Mouse (Mus musculus) hindbrain, embryonic 16.5 days (tissue): Measurements from ENCODE around the gene Tmem208. TPM values are rescaled to one million over a fixed set of nuclear protein-coding genes. Genes with fewer than 3 reads are reported as not detected.
"Not testable (repeated sequence)": the region's sequence is repeated elsewhere in the genome, so short reads cannot be mapped to it uniquely, and the experiment has no call there.

Source experiments
- ATAC-seq: fragments of 200-750 bp; cut with Nextera tagmentation; 2 replicates; pipeline ENCODE4 v1.8.0; 2017; ENCODE audit warnings: moderate TSS enrichment, moderate library complexity
- H3K27ac ChIP-seq: fragments of 300-500 bp; sonication (generic); 2 replicates; pipeline ENCODE4 v1.5.1; 2014; ENCODE audit warnings: low read depth, mild to moderate bottlenecking, control low read depth, low read length, moderate library complexity
- H3K27me3 ChIP-seq: fragments of 300-500 bp; sonication (generic); replicated peaks from 2 replicates; pipeline ENCODE4 v1.6.1; 2014; ENCODE audit warnings: low read length; ENCODE audit not compliant: control insufficient read depth, insufficient read depth
- H3K36me3 ChIP-seq: fragments of 300-500 bp; sonication (generic); 2 replicates; pipeline ENCODE4 v1.6.1; 2014; ENCODE audit warnings: mild to moderate bottlenecking, low read length, moderate library complexity, mixed read lengths; ENCODE audit not compliant: control insufficient read depth, insufficient read depth
- H3K4me1 ChIP-seq: fragments of 300-500 bp; sonication (generic); 2 replicates; pipeline ENCODE4 v1.6.1; 2014; ENCODE audit warnings: low read depth, low read length; ENCODE audit not compliant: control insufficient read depth, insufficient read depth
- H3K4me2 ChIP-seq: fragments of 300-500 bp; sonication (generic); 2 replicates; pipeline ENCODE4 v1.6.1; 2014; ENCODE audit warnings: mild to moderate bottlenecking, low read length, control low read depth, moderate library complexity
- H3K4me3 ChIP-seq: fragments of 300-500 bp; sonication (generic); 2 replicates; pipeline ENCODE4 v1.5.1; 2014; ENCODE audit warnings: mild to moderate bottlenecking, low read length, control low read depth, moderate library complexity
- H3K9ac ChIP-seq: fragments of 300-500 bp; sonication (generic); 2 replicates; pipeline ENCODE4 v1.6.1; 2014; ENCODE audit warnings: low read depth, mild to moderate bottlenecking, control low read depth, low read length, moderate library complexity
- H3K9me3 ChIP-seq: fragments of 300-500 bp; sonication (generic); 2 replicates; pipeline ENCODE4 v1.6.1; 2014; ENCODE audit warnings: mild to moderate bottlenecking, low read length, moderate library complexity; ENCODE audit not compliant: control insufficient read depth
- WGBS: fragments of 180-500 bp; shearing (Covaris S2); extraction: QIAGEN DNeasy Blood & Tissue Kit; methylation state at CpG from one replicate; pipeline ENCODE4 v1.1.7; 2014; 5-methylcytosine and 5-hydroxymethylcytosine counted together
- polyA plus RNA-seq: library from polyadenylated mRNA; unstranded; fragments of >200 nt; fragmentation: Nextera tagmentation; extraction: Ambion mirVana; gene quantifications from 2 replicates; pipeline ENCODE4 v1.2.1, GENCODE M21; 2015

The Tmem208 gene
- polyA plus RNA-seq, 1 experiment from 2014 or later = 150 TPM

GRCm38 (mm10) chr8:105288958-105289732, 37.0 kb upstream of the Tmem208 start:
- Histone ChIP-seq H3K4me1 (peaks cover 37% of the 10 kb centered on the region), H3K9me3 (no peaks in the 10 kb centered on the region), H3K36me3 (peaks cover 3% of the 10 kb centered on the region; the same call in 1 of the 2 replicates), H3K27ac (peak overlapping the region; percentile 88), H3K4me2 (peak overlapping the region; percentile 74), H3K27me3 (no peaks in the 10 kb centered on the region), H3K4me3 (peak overlapping the region; percentile 49), H3K9ac (peak overlapping the region; percentile 63)
- peak; percentile 91 for ATAC-seq
- WGBS = under 1% methylated on average over 53 of the region's 53 CpGs

- peak; percentile 10 for ATAC-seq
- Histone ChIP-seq H3K36me3 (0 out of 2 replicates have a peak, but pooled peaks cover 3% of the 10 kb centered on the region), H3K4me3 (peak within 1 kb of the TSS; percentile 49), H3K27me3 (no peaks in the 10 kb centered on the region), H3K9me3 (no peaks in the 10 kb centered on the region), H3K27ac (peak within 1 kb of the TSS; percentile 88), H3K9ac (peak within 1 kb of the TSS; percentile 63), H3K4me2 (peak within 1 kb of the TSS; percentile 74), H3K4me1 (peaks cover 37% of the 10 kb centered on the region)
- WGBS = 3% methylated on average over 43 of the region's 43 CpGs
These were observed 36.2 kb upstream of the Tmem208 start, which contains the start of gene 4931428F04Rik for GRCm38 (mm10) chr8:105289805-105290460. Gene 4931428F04Rik, minus strand, starts transcription at chr8:105289864.

- H3K36me3 ChIP-seq = no peaks in the 10 kb centered on the region
- H3K27ac ChIP-seq = no peak overlapping the region
- peaks cover 32% of the 10 kb centered on the region for H3K4me1 ChIP-seq
- peak overlapping the region; percentile 74 for H3K4me2 ChIP-seq
- no peaks in the 10 kb centered on the region for H3K9me3 ChIP-seq
- H3K4me3 ChIP-seq = peak overlapping the region; percentile 49
- H3K9ac ChIP-seq = peak overlapping the region; percentile 39; the same call in 1 of the 2 replicates
- ATAC-seq = no peak
- H3K27me3 ChIP-seq = no peaks in the 10 kb centered on the region
- 6% methylated on average over 31 of the region's 31 CpGs for WGBS
These were observed 35.4 kb upstream of the Tmem208 start for GRCm38 (mm10) chr8:105290554-105291314.

- not testable (repeated sequence) for H3K4me2 ChIP-seq, H3K4me3 ChIP-seq, ATAC-seq, H3K36me3 ChIP-seq, H3K9me3 ChIP-seq, H3K27me3 ChIP-seq, H3K9ac ChIP-seq, H3K27ac ChIP-seq
- WGBS = 89% methylated on average over 8 of the region's 8 CpGs
- peaks cover 26% of the 10 kb centered on the region for H3K4me1 ChIP-seq
These were observed 34.8 kb upstream of the Tmem208 start for GRCm38 (mm10) chr8:105291364-105291763.

- 73% methylated on average over 3 of the region's 3 CpGs for WGBS
These were observed 34.4 kb upstream of the Tmem208 start for GRCm38 (mm10) chr8:105291802-105292201.

GRCm38 (mm10) chr8:105292471-105292870, 33.7 kb upstream of the Tmem208 start:
- H3K4me1 ChIP-seq = peaks cover 18% of the 10 kb centered on the region
- H3K27me3 ChIP-seq = no peaks in the 10 kb centered on the region

More at GRCm38 (mm10) chr8:105291802-105292201, 34.4 kb upstream of the Tmem208 start:
- H3K9ac ChIP-seq, H3K27ac ChIP-seq, H3K9me3 ChIP-seq, H3K4me3 ChIP-seq, H3K4me2 ChIP-seq, H3K36me3 ChIP-seq, ATAC-seq, H3K27me3 ChIP-seq: not testable (repeated sequence)
- H3K4me1 ChIP-seq = peaks cover 22% of the 10 kb centered on the region

GRCm38 (mm10) chr8:105293405-105293804, 32.7 kb upstream of the Tmem208 start:
- H3K4me2 ChIP-seq = no peak overlapping the region
- H3K9me3 ChIP-seq = no peaks in the 10 kb centered on the region
- H3K36me3 ChIP-seq = no peaks in the 10 kb centered on the region
- WGBS = 59% methylated on average over 18 of the region's 19 CpGs
- no peaks in the 10 kb centered on the region for H3K27me3 ChIP-seq
- H3K4me1 ChIP-seq = peaks cover 20% of the 10 kb centered on the region
- H3K9ac ChIP-seq = no peak overlapping the region
- H3K4me3 ChIP-seq = no peak overlapping the region
- H3K27ac ChIP-seq = no peak overlapping the region
- no peak for ATAC-seq

More at GRCm38 (mm10) chr8:105292471-105292870, 33.7 kb upstream of the Tmem208 start:
- no peak overlapping the region for H3K9ac ChIP-seq
- H3K27ac ChIP-seq = no peak overlapping the region
- H3K9me3 ChIP-seq = no peaks in the 10 kb centered on the region
- H3K4me3 ChIP-seq = no peak overlapping the region
- no peaks in the 10 kb centered on the region for H3K36me3 ChIP-seq
- 81% methylated on average over 7 of the region's 7 CpGs for WGBS
- H3K4me2 ChIP-seq = no peak overlapping the region
- ATAC-seq = no peak

- no peak for ATAC-seq
- no peak overlapping the region for H3K9ac ChIP-seq
- WGBS = 74% methylated on average over 9 of the region's 9 CpGs
- H3K9me3 ChIP-seq = no peaks in the 10 kb centered on the region
- H3K27me3 ChIP-seq = no peaks in the 10 kb centered on the region
- no peak overlapping the region for H3K4me2 ChIP-seq
- H3K4me1 ChIP-seq = peaks cover 26% of the 10 kb centered on the region
- 0 out of 2 replicates have a peak, but pooled peaks cover 3% of the 10 kb centered on the region for H3K36me3 ChIP-seq
- H3K4me3 ChIP-seq = no peak overlapping the region
- no peak overlapping the region for H3K27ac ChIP-seq
These were observed 31.4 kb upstream of the Tmem208 start for GRCm38 (mm10) chr8:105294776-105295175.
